Mouse (Mus musculus) brain, embryonic 14.5 days (tissue): ENCODE measurements around the gene Fbxw11.

Source experiments
- CTCF ChIP-seq: fragments of 200-500 bp; IDR thresholded peaks from 2 replicates; pipeline ENCODE4 v1.5.1; 2012; ENCODE audit warnings: inconsistent platforms, mild to moderate bottlenecking, moderate library complexity, borderline replicate concordance; ENCODE audit not compliant: insufficient read depth, insufficient read length; ENCODE audit errors: extremely low read depth
- POLR2A ChIP-seq: fragments of 200-500 bp; IDR thresholded peaks from 2 replicates; pipeline ENCODE4 v1.6.1; 2012; ENCODE audit warnings: mild to moderate bottlenecking, inconsistent platforms, borderline replicate concordance; ENCODE audit not compliant: poor library complexity, insufficient read depth, insufficient read length, severe bottlenecking; ENCODE audit errors: extremely low read depth

GRCm38 (mm10) chr11:32780747-32781536 is 138.4 kb downstream of the Fbxw11 start:
- TF ChIP-seq POLR2A (no peak), CTCF (no peak)
